Mouse (Mus musculus) spleen, adult 2 months (tissue): ENCODE data around the gene Unc5c. TPM values are rescaled to one million over a fixed set of nuclear protein-coding genes. Genes with fewer than 3 reads are reported as not detected.

ENCODE experiments used
- DNase-seq, 2 experiments: peaks; one replicate each; pipeline versions ENCODE4 v3.0.0 to v3.0.0-alpha.2; 2012 to 2021; ENCODE audit warnings: low spot score in 2 of 2, low read depth in 1 of 2
- H3K27ac ChIP-seq: fragments of 200-500 bp; 2 replicates; pipeline ENCODE4 v1.5.1; 2012; ENCODE audit warnings: low read length, inconsistent platforms; ENCODE audit not compliant: insufficient read depth
- H3K27me3 ChIP-seq: fragments of 200-500 bp; 2 replicates; pipeline ENCODE4 v1.6.1; 2012; ENCODE audit warnings: mild to moderate bottlenecking, moderate library complexity, low read length, inconsistent platforms; ENCODE audit not compliant: control insufficient read depth, insufficient read depth
- H3K36me3 ChIP-seq: fragments of 200-500 bp; 2 replicates; pipeline ENCODE4 v1.6.1; 2012; ENCODE audit warnings: mild to moderate bottlenecking, low read length, inconsistent platforms; ENCODE audit not compliant: control insufficient read depth, insufficient read depth
- H3K4me1 ChIP-seq: fragments of 200-500 bp; 2 replicates; pipeline ENCODE4 v1.6.1; 2011; ENCODE audit warnings: inconsistent platforms; ENCODE audit not compliant: control insufficient read depth, insufficient read depth, insufficient read length
- H3K4me3 ChIP-seq: fragments of 200-500 bp; 2 replicates; pipeline ENCODE4 v1.5.1; 2011; ENCODE audit warnings: mild to moderate bottlenecking, inconsistent platforms; ENCODE audit not compliant: insufficient read depth, insufficient read length; ENCODE audit errors: extremely low read depth
- CTCF ChIP-seq: fragments of 200-500 bp; IDR thresholded peaks from 2 replicates; pipeline ENCODE4 v1.5.1; 2011; ENCODE audit warnings: mild to moderate bottlenecking, inconsistent platforms; ENCODE audit not compliant: insufficient read depth, insufficient read length, insufficient replicate concordance; ENCODE audit errors: extremely low read depth
- POLR2A ChIP-seq: fragments of 200-500 bp; IDR thresholded peaks from 2 replicates; pipeline ENCODE4 v1.6.1; 2011; ENCODE audit warnings: low read depth, low read length, inconsistent platforms
- WGBS: fragments of 180-500 bp; shearing (Covaris S2); methylation state at CpG from one replicate; pipeline ENCODE4 v1.1.7; 2018; 5-methylcytosine and 5-hydroxymethylcytosine counted together
- polyA plus RNA-seq: library from polyadenylated mRNA; depleted of rRNA; stranded (reverse); fragments of >200 nt; gene quantifications from 2 replicates; pipeline ENCODE4 v1.2.3, GENCODE M21; 2012; rRNA removed

Unc5c gene
- 0.34 and 1.1 TPM in 2 replicates for polyA plus RNA-seq

DNA sequence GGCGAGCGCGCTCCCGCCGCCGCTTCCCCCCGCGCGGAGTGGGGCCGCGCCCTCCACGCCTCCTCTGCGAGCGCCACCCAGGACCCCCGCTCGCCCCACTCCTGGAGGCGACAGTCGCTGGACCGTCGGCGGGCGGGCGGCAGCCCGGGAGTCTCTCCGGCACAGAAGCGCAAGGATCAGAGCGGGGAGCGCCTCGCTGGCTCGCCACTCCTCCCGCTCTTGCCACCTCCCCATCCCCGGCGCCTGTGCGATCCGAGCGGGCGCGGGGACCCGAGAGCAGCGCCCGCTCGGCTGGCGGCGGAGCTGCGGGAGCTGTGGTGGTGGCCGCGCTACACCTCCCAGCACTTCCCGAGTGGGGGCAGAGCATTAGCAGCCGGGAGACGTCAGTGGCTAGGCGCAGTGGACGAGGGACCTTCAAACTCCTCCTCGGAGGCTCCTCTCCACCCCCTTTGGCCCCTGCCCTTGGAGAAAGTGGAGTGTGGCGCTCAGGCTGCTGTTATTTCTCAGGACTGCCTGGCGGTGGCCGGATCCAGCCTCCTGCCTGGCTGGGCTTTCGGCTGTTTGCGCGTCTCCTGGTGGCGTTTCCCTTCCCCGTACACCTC is at the start of gene Unc5c:
Gene Unc5c, plus strand, starts transcription at position 113 of the 602 bp plus-strand sequence.
- peak within 1 kb of the TSS; percentile 4; the same call in 1 of the 2 replicates for H3K27ac ChIP-seq
- H3K27me3 ChIP-seq, result peaks cover 3% of the 10 kb centered on the region; the same call in 1 of the 2 replicates
- TF ChIP-seq CTCF, result no peak
- no peak for TF ChIP-seq POLR2A
- DNase-seq, result no peak
- WGBS, result 2% methylated on average over 58 of the region's 61 CpGs
- H3K4me3 ChIP-seq, result peak within 1 kb of the TSS; percentile 23; the same call in 1 of the 2 replicates
- H3K4me1 ChIP-seq, result no peaks in the 10 kb centered on the region
- H3K36me3 ChIP-seq, result no peaks in the 10 kb centered on the region

DNA sequence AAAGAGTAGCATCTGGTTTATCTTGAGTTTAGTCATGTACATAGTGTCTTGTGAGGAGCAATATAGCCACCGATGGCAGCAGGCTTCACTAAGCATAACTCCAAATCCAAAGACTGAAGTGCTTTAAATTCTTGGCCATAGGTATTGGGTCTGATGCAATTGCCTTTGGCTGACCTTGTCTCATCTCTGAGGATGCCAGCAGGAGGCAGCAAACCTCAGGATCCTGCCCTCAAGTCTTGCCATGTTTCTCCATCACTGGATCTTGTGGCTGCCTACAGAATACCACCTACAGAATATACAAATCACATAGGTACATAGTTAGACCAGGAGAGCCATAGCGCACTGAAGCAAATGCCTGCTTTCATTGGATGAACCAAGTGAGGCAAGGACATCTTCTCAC is 7.5 kb upstream of the Unc5c start:
- H3K4me3 ChIP-seq, result no peak overlapping the region
- no peak overlapping the region for H3K27ac ChIP-seq
- no peaks in the 10 kb centered on the region for H3K4me1 ChIP-seq
- 88% methylated on average over 2 of the region's 2 CpGs for WGBS
- no peaks in the 10 kb centered on the region for H3K27me3 ChIP-seq
- no peaks in the 10 kb centered on the region for H3K36me3 ChIP-seq
- no peak for DNase-seq
- TF ChIP-seq POLR2A (no peak), CTCF (no peak)

DNA sequence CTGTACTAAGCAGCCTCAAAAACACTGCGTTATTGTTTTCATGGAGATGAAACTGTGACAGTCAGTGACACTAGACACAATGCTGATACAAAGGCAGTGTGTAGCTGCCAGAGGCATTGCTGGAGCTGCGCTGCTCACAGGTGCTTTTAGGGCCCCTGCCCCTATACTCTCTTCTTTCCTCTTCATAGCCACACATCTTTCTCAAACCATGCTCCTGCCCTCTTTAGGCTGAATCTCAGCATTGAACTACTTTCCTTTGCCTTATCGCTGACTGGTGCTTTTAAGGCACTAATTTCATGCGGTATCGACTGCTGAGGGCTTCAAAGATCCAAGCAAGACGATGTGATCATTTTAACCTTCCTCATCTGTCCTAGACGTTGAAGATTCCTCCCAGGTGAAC is 2.5 kb upstream of the Unc5c start:
- no peak overlapping the region for H3K27ac ChIP-seq
- no peak overlapping the region for H3K4me3 ChIP-seq
- TF ChIP-seq POLR2A, result no peak
- TF ChIP-seq CTCF, result no peak
- WGBS, result 76% methylated on average over 7 of the region's 7 CpGs
- H3K4me1 ChIP-seq, result no peaks in the 10 kb centered on the region
- H3K27me3 ChIP-seq, result peaks cover 3% of the 10 kb centered on the region; the same call in 1 of the 2 replicates
- DNase-seq, result no peak
- no peaks in the 10 kb centered on the region for H3K36me3 ChIP-seq

DNA sequence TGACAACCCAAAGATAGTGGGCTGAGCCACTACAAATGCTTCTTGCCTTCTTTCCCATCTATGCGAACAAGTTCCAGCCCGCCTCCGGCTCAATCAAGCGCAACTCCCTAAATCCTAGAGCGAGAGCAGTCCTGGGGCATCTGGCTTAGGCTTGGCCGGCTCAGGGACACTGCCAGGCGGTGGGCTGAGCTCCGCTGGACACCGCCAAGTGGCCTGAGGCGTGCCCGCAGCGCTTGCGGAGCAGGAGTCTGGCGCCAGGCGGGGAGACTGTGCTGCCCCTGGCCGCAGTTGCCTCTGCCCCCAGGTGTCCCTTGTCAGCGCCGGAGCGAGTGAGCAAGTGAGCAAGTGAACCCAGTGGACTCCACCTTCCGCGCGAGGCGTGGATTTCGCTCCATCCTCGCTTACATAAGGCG is 319 bp upstream of the Unc5c start:
- H3K27me3 ChIP-seq, result peaks cover 3% of the 10 kb centered on the region; the same call in 1 of the 2 replicates
- WGBS, result 3% methylated on average over 26 of the region's 26 CpGs
- TF ChIP-seq POLR2A (no peak), CTCF (no peak)
- no peaks in the 10 kb centered on the region for H3K4me1 ChIP-seq
- peak overlapping the region; percentile 23; the same call in 1 of the 2 replicates for H3K4me3 ChIP-seq
- no peaks in the 10 kb centered on the region for H3K36me3 ChIP-seq
- DNase-seq, result no peak
- H3K27ac ChIP-seq, result peak overlapping the region; percentile 4; the same call in 1 of the 2 replicates

DNA sequence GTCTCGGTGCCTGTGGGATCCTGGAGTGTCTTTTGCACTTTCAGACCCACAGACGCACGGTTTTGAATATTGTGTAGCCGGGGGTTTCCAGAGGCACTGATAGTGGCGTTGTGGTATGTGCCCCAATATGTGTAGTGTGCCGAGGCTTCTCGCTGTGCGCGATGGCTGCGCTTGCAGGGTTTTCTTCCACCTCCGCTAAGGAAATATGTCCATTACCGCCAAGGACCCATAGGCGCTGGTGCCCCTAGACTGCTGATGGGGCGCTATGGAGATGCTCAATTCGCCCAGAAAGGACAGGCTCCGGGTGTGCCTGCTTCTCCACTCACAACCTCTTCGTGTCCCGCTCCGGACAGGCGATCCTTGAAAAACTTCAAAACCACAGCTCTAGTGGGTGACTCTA is 1.0 kb downstream of the Unc5c start:
- no peak overlapping the region for H3K27ac ChIP-seq
- WGBS, result 7% methylated on average over 20 of the region's 20 CpGs
- peaks cover 3% of the 10 kb centered on the region; the same call in 1 of the 2 replicates for H3K27me3 ChIP-seq
- no peak for DNase-seq
- no peak overlapping the region; the same call in 1 of the 2 replicates for H3K4me3 ChIP-seq
- H3K4me1 ChIP-seq, result no peaks in the 10 kb centered on the region
- TF ChIP-seq POLR2A (no peak), CTCF (no peak)
- no peaks in the 10 kb centered on the region for H3K36me3 ChIP-seq

DNA sequence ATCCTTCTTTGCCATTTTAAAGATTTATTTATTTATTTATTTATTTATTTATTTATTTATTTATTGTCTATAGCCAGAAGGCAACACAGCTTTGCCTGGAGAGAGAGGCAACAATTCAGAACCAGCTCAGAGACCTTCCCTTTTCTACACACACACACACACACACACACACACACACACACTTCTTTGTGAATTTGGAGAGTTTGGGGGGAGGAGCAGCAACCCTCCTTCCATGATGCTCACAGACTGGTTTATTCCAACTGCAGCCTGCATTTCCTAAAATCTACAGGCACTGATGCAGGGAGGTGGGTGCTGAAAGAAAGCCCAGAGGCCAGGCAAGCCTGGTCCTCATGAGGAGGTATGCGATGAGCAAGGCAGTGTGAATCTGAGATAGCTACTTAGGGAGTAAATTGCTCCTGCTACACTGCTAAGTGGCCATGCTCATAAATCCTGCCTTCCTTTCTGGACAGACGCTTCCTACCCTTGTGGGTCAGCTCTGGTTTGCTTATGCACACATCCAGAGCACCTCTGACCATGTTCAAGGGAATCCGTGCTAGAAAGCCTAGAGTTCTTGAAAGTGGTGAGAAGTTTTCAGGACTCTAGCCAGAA is 1.8 kb downstream of the Unc5c start:
- no peak overlapping the region for H3K4me3 ChIP-seq
- DNase-seq, result no peak
- H3K36me3 ChIP-seq, result no peaks in the 10 kb centered on the region
- H3K27ac ChIP-seq, result no peak overlapping the region
- H3K27me3 ChIP-seq, result peaks cover 3% of the 10 kb centered on the region; the same call in 1 of the 2 replicates
- H3K4me1 ChIP-seq, result no peaks in the 10 kb centered on the region
- WGBS, result 66% methylated on average over 3 of the region's 3 CpGs
- TF ChIP-seq POLR2A, result no peak
- no peak for TF ChIP-seq CTCF

DNA sequence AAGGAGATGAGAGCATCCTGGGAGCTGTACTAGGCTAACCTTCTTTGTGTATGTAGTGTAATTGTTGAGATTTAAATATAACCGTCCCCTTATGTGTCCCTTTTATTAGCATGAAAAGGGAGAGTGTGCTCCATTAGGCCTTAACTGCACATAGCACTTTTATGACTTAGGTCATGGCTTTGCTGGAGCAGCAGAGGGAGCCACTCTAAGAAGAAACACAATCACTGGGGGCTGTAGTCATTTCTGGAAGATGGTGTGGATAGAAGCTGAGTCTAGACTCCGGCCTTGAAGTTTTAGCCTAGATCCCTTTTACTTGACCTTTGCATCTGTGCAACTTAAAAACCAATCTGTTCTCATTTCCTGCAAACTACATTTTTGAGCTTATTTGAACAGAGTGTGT is 4.3 kb downstream of the Unc5c start:
- TF ChIP-seq POLR2A (no peak), CTCF (no peak)
- Histone ChIP-seq H3K27me3 (peaks cover 3% of the 10 kb centered on the region; the same call in 1 of the 2 replicates), H3K27ac (no peak overlapping the region), H3K4me1 (no peaks in the 10 kb centered on the region), H3K4me3 (no peak overlapping the region), H3K36me3 (no peaks in the 10 kb centered on the region)
- no peak for DNase-seq
- 82% methylated on average over 2 of the region's 2 CpGs for WGBS
